Mouse (Mus musculus) limb, embryonic 14.5 days (tissue): ENCODE results near the gene S1pr4. TPM values are rescaled to one million over a fixed set of nuclear protein-coding genes. Genes with fewer than 3 reads are reported as not detected.
A peak's percentile ranks its signal among the peaks of the same experiment; 100 is the strongest.

Experiments
- ATAC-seq: fragments of 200-750 bp; cut with Nextera tagmentation; 2 replicates; pipeline ENCODE4 v1.8.0; 2017; ENCODE audit warnings: low read depth, moderate number of reproducible peaks, moderate TSS enrichment; ENCODE audit not compliant: low FRiP score
- DNase-seq: peaks from one replicate; pipeline ENCODE4 v3.0.0-alpha.2; 2015; ENCODE audit warnings: low spot score
- H3K27ac ChIP-seq: fragments of 300-500 bp; sonication (generic); replicated peaks from 2 replicates; pipeline ENCODE4 v1.5.1; 2014; ENCODE audit warnings: low read depth, mild to moderate bottlenecking, low read length, moderate library complexity, mixed read lengths
- H3K27me3 ChIP-seq: fragments of 300-500 bp; sonication (generic); 2 replicates; pipeline ENCODE4 v1.6.1; 2014; ENCODE audit warnings: low read length, mixed read lengths; ENCODE audit not compliant: control insufficient read depth, insufficient read depth
- H3K36me3 ChIP-seq: fragments of 300-500 bp; sonication (generic); 2 replicates; pipeline ENCODE4 v1.6.1; 2014; ENCODE audit warnings: mild to moderate bottlenecking, low read length, moderate library complexity, mixed read lengths; ENCODE audit not compliant: control insufficient read depth, insufficient read depth
- H3K4me1 ChIP-seq: fragments of 300-500 bp; sonication (generic); 2 replicates; pipeline ENCODE4 v1.6.1; 2014; ENCODE audit warnings: antibody characterized with exemption, low read length, mixed read lengths; ENCODE audit not compliant: control insufficient read depth, insufficient read depth
- H3K4me2 ChIP-seq: fragments of 300-500 bp; sonication (generic); replicated peaks from 2 replicates; pipeline ENCODE4 v1.6.1; 2014; ENCODE audit warnings: low read depth, mild to moderate bottlenecking, low read length, moderate library complexity; ENCODE audit not compliant: severe bottlenecking
- H3K4me3 ChIP-seq: fragments of 300-500 bp; sonication (generic); replicated peaks from 2 replicates; pipeline ENCODE4 v1.5.1; 2014; ENCODE audit warnings: low read length
- H3K9ac ChIP-seq: fragments of 300-500 bp; sonication (generic); 2 replicates; pipeline ENCODE4 v1.6.1; 2014; ENCODE audit warnings: mild to moderate bottlenecking, low read depth, low read length, moderate library complexity; ENCODE audit not compliant: severe bottlenecking
- H3K9me3 ChIP-seq: fragments of 300-500 bp; sonication (generic); 2 replicates; pipeline ENCODE4 v1.6.1; 2016; ENCODE audit warnings: low read length; ENCODE audit not compliant: control insufficient read depth
- POLR2A ChIP-seq: fragments of 200-500 bp; IDR thresholded peaks from 2 replicates; pipeline ENCODE4 v1.8.0; 2012; ENCODE audit warnings: inconsistent platforms, mild to moderate bottlenecking, moderate library complexity, borderline replicate concordance; ENCODE audit not compliant: insufficient read depth, insufficient read length; ENCODE audit errors: extremely low read depth
- WGBS: fragments of 180-500 bp; shearing (Covaris S2); extraction: QIAGEN DNeasy Blood & Tissue Kit; methylation state at CpG from one replicate; pipeline ENCODE4 v1.1.7; 2014; 5-methylcytosine and 5-hydroxymethylcytosine counted together
- polyA plus RNA-seq, 2 experiments: library from polyadenylated mRNA; depleted of rRNA in 1 of 2; stranded (reverse) in 1 of 2; unstranded in 1 of 2; fragments of >200 nt; fragmentation: Nextera tagmentation in 1 of 2; extraction: Ambion mirVana in 1 of 2; gene quantifications; 2 replicates each; pipeline versions ENCODE4 v1.2.1 to v1.2.3; 2012 to 2014

S1pr4 gene
- polyA plus RNA-seq, 2 experiments, result 0.50 to 0.66 TPM

- peaks cover 2% of the 10 kb centered on the region; the same call in 1 of the 2 replicates for H3K4me1 ChIP-seq
- H3K9me3 ChIP-seq, result no peaks in the 10 kb centered on the region
- H3K4me2 ChIP-seq, result no peak overlapping the region
- H3K4me3 ChIP-seq, result no peak overlapping the region
- no peaks in the 10 kb centered on the region for H3K27me3 ChIP-seq
- WGBS, result 69% methylated on average over 13 of the region's 13 CpGs
- ATAC-seq, result no peak
- no peak for DNase-seq
- no peak for TF ChIP-seq POLR2A
- no peaks in the 10 kb centered on the region for H3K36me3 ChIP-seq
- H3K27ac ChIP-seq, result no peak overlapping the region
- H3K9ac ChIP-seq, result no peak overlapping the region
These were observed 8.0 kb upstream of the S1pr4 start for GRCm38 (mm10) chr10:81507691-81508489.

DNA sequence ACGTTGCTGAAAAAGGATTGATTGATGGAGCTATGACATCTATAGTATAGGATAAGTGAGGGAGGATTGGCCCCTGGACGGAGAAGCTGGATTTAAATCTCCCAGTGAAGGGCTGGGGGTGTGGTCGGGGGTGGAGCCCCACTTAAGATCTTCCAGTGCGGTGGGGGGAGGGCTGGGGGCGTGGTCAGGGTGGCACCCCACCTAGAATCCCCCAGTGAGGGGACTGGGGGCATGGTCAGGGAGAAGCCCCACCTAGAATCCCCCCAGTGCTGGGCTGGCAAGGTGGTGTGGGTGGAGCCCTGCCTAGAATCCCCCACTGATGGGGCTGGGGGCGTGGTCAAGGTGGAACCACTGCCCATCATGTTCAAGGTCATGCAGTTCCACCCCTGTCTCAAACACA lies 7.2 kb upstream of the S1pr4 start:
- Histone ChIP-seq H3K4me2 (no peak overlapping the region), H3K27ac (no peak overlapping the region), H3K9ac (no peak overlapping the region), H3K4me3 (no peak overlapping the region), H3K27me3 (no peaks in the 10 kb centered on the region), H3K9me3 (no peaks in the 10 kb centered on the region), H3K36me3 (no peaks in the 10 kb centered on the region), H3K4me1 (peaks cover 3% of the 10 kb centered on the region; the same call in 1 of the 2 replicates)
- TF ChIP-seq POLR2A, result no peak
- ATAC-seq (no peak), DNase-seq (no peak)
- WGBS, result 44% methylated on average over 6 of the region's 6 CpGs

GRCm38 (mm10) chr10:81505016-81505664 lies 5.2 kb upstream of the S1pr4 start:
- Histone ChIP-seq H3K27me3 (no peaks in the 10 kb centered on the region), H3K27ac (no peak overlapping the region), H3K4me3 (no peak overlapping the region), H3K9ac (no peak overlapping the region), H3K9me3 (no peaks in the 10 kb centered on the region), H3K36me3 (no peaks in the 10 kb centered on the region), H3K4me1 (peaks cover 3% of the 10 kb centered on the region; the same call in 1 of the 2 replicates), H3K4me2 (no peak overlapping the region)
- ATAC-seq (no peak), DNase-seq (no peak)
- 83% methylated on average over 15 of the region's 15 CpGs for WGBS
- TF ChIP-seq POLR2A, result no peak

DNA sequence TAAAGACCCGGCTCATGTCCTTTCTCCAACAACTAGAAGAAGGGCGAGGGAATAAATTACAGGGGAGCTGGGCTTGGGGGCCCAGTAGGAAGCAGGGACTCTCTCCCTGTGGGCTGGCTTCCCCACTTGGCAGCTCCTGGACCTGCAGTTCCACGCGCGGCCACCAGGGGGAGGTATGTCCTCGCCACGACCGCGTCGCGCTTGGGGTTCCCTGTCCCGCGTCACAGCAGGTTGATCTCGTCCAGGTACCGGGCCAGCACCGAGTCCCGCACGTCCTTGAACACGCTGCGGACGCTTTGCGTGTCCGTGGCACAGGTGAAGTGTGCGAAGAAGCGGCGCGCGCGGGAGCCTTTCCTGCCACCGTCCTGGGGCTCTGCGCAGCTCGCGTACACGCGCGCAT lies 2.7 kb upstream of the S1pr4 start:
- 13% methylated on average over 36 of the region's 36 CpGs for WGBS

GRCm38 (mm10) chr10:81501863-81502262 lies 1.9 kb upstream of the S1pr4 start:
- no peak for TF ChIP-seq POLR2A
- no peaks in the 10 kb centered on the region for H3K9me3 ChIP-seq
- DNase-seq (no peak), ATAC-seq (no peak)
- H3K9ac ChIP-seq, result no peak overlapping the region
- H3K36me3 ChIP-seq, result no peaks in the 10 kb centered on the region
- H3K4me2 ChIP-seq, result no peak overlapping the region
- no peak overlapping the region for H3K27ac ChIP-seq
- H3K27me3 ChIP-seq, result no peaks in the 10 kb centered on the region
- H3K4me1 ChIP-seq, result peaks cover 3% of the 10 kb centered on the region; the same call in 1 of the 2 replicates
- H3K4me3 ChIP-seq, result no peak overlapping the region
- 84% methylated on average over 5 of the region's 5 CpGs for WGBS

More for the DNA sequence above, 2.7 kb upstream of the S1pr4 start:
- no peaks in the 10 kb centered on the region for H3K27me3 ChIP-seq
- H3K36me3 ChIP-seq, result no peaks in the 10 kb centered on the region
- peaks cover 3% of the 10 kb centered on the region; the same call in 1 of the 2 replicates for H3K4me1 ChIP-seq
- H3K4me3 ChIP-seq, result peak overlapping the region; percentile 31
- peak; percentile 51 for DNase-seq
- TF ChIP-seq POLR2A, result no peak
- peak; percentile 58 for ATAC-seq
- peak overlapping the region; percentile 36; the same call in 1 of the 2 replicates for H3K9ac ChIP-seq
- no peaks in the 10 kb centered on the region for H3K9me3 ChIP-seq
- no peak overlapping the region for H3K27ac ChIP-seq
- peak overlapping the region; percentile 65 for H3K4me2 ChIP-seq
